Mouse (Mus musculus) spleen, adult 2 months (tissue): ENCODE results near the gene Tmem201.

ENCODE experiments used
- CTCF ChIP-seq: fragments of 200-500 bp; IDR thresholded peaks from 2 replicates; pipeline ENCODE4 v1.5.1; 2011; ENCODE audit warnings: mild to moderate bottlenecking, inconsistent platforms; ENCODE audit not compliant: insufficient read depth, insufficient read length, insufficient replicate concordance; ENCODE audit errors: extremely low read depth
- POLR2A ChIP-seq: fragments of 200-500 bp; IDR thresholded peaks from 2 replicates; pipeline ENCODE4 v1.6.1; 2011; ENCODE audit warnings: low read depth, low read length, inconsistent platforms

- TF ChIP-seq POLR2A = no peak
- no peak for TF ChIP-seq CTCF
Measured at GRCm38 (mm10) chr4:149739478-149739877, 1.6 kb upstream of the Tmem201 start.
